Mouse (Mus musculus) MEL (cell line): ENCODE results near the gene Hist1h3i. TPM values are rescaled to one million over a fixed set of nuclear protein-coding genes. Genes with fewer than 3 reads are reported as not detected.
A peak's percentile ranks its signal among the peaks of the same experiment; 100 is the strongest.

Experiments used
- DNase-seq: peaks from one replicate; pipeline ENCODE4 v3.0.0; 2011; ENCODE audit warnings: low read depth, low spot score
- H3K27ac ChIP-seq: 2 replicates; pipeline ENCODE4 v1.5.1; 2012; ENCODE audit warnings: low read depth, mild to moderate bottlenecking, control low read depth, low read length, moderate library complexity; ENCODE audit not compliant: control insufficient read depth
- H3K27me3 ChIP-seq, 2 experiments: fragments of 150-350 bp in 1 of 2; sonication (generic) in 1 of 2; 2 replicates each; pipeline ENCODE4 v1.6.1; 2012; ENCODE audit warnings: low read length in 2 of 2, mild to moderate bottlenecking in 2 of 2, improper control_type of control experiment in 1 of 2, moderate library complexity in 1 of 2; ENCODE audit not compliant: insufficient read depth in 2 of 2, control insufficient read depth in 1 of 2
- H3K36me3 ChIP-seq, 2 experiments: 2 replicates each; pipeline ENCODE4 v1.6.1; 2012 to 2014; ENCODE audit warnings: low read length in 2 of 2, improper control_type of control experiment in 1 of 2, inconsistent platforms in 1 of 2, mild to moderate bottlenecking in 1 of 2; ENCODE audit not compliant: insufficient read depth in 2 of 2, control insufficient read depth in 1 of 2
- H3K4me1 ChIP-seq, 2 experiments: fragments of 150-350 bp in 1 of 2; sonication (generic) in 1 of 2; 2 replicates each; pipeline ENCODE4 v1.6.1; 2012; ENCODE audit warnings: low read length in 2 of 2, improper control_type of control experiment in 1 of 2, mild to moderate bottlenecking in 1 of 2; ENCODE audit not compliant: insufficient read depth in 2 of 2, control insufficient read depth in 1 of 2
- H3K4me3 ChIP-seq, 2 experiments: fragments of 150-350 bp in 1 of 2; sonication (generic) in 1 of 2; 2 replicates each; pipeline ENCODE4 v1.5.1; 2012; ENCODE audit warnings: low read depth in 2 of 2, low read length in 2 of 2, mild to moderate bottlenecking in 2 of 2, moderate library complexity in 2 of 2, control low read depth in 1 of 2, improper control_type of control experiment in 1 of 2; ENCODE audit not compliant: control insufficient read depth in 1 of 2, insufficient read depth in 1 of 2
- H3K79me2 ChIP-seq: 2 replicates; pipeline ENCODE4 v1.6.1; 2012; ENCODE audit warnings: mild to moderate bottlenecking, low read length, moderate library complexity; ENCODE audit not compliant: control insufficient read depth, poor library complexity, insufficient read depth
- H3K9ac ChIP-seq: 2 replicates; pipeline ENCODE4 v1.6.1; 2012; ENCODE audit warnings: low read depth, mild to moderate bottlenecking, control low read depth, low read length, moderate library complexity; ENCODE audit not compliant: control insufficient read depth, poor library complexity, severe bottlenecking
- H3K9me3 ChIP-seq: fragments of 150-350 bp; sonication (generic); replicated peaks from 2 replicates; pipeline ENCODE4 v1.6.1; 2012; ENCODE audit warnings: mild to moderate bottlenecking, low read length, improper control_type of control experiment, moderate library complexity; ENCODE audit not compliant: insufficient read depth
- CTCF ChIP-seq, 3 experiments: IDR thresholded peaks in 2 of 3; conservative IDR thresholded peaks in 1 of 3; 2 replicates each; pipeline ENCODE4 v1.5.1; 2011 to 2012; ENCODE audit warnings: low read length in 3 of 3, low read depth in 2 of 3, mild to moderate bottlenecking in 2 of 3, improper control_type of control experiment in 1 of 3, inconsistent platforms in 1 of 3, mixed read lengths in 1 of 3, moderate library complexity in 1 of 3; ENCODE audit not compliant: control insufficient read depth in 1 of 3, insufficient read depth in 1 of 3, poor library complexity in 1 of 3, severe bottlenecking in 1 of 3
- HCFC1 ChIP-seq: IDR thresholded peaks from 2 replicates; pipeline ENCODE4 v1.6.1; 2012; ENCODE audit warnings: low read depth, mild to moderate bottlenecking, inconsistent platforms, low read length, improper control_type of control experiment, moderate library complexity
- SMC3 ChIP-seq: IDR thresholded peaks from 2 replicates; pipeline ENCODE4 v1.6.1; 2011; ENCODE audit warnings: low read depth, low read length, improper control_type of control experiment
- polyA plus RNA-seq, 2 experiments: library from polyadenylated mRNA; stranded (reverse) in 1 of 2; unstranded in 1 of 2; fragments of >175 nt in 1 of 2; fragments of >200 nt in 1 of 2; gene quantifications; 2 replicates each; pipeline versions ENCODE4 v1.2.1 to v1.2.4; 2012; ENCODE audit warnings: low replicate concordance in 2 of 2, low read depth in 1 of 2; ENCODE audit not compliant: insufficient read length in 2 of 2, insufficient read depth in 1 of 2, missing spikeins in 1 of 2
- total RNA-seq: library from RNA; depleted of rRNA; stranded (reverse); fragments of 300-350 nt; gene quantifications from 2 replicates; pipeline ENCODE4 v1.2.3, GENCODE M21; 2012; rRNA removed

Gene Hist1h3i
- total and polyA plus RNA-seq, 3 experiments, result 18.1 to 1,321 TPM; not detected in 1

GRCm38 (mm10) chr13:21733466-21733865 lies 49.7 kb downstream of the Hist1h3i start:
- no peaks in the 10 kb centered on the region; the same call in 1 of the 2 replicates for H3K79me2 ChIP-seq
- H3K4me1 ChIP-seq, result peaks cover 0 to 10% of the 10 kb centered on the region in 2 experiments; a peak in 2 of 4 replicates
- no peak overlapping the region for H3K9ac ChIP-seq
- no peak overlapping the region for H3K4me3 ChIP-seq
- peak; percentile 65 for DNase-seq
- TF ChIP-seq CTCF (IDR thresholded peaks at IDR 0.05 in 2 of 3, conservative IDR thresholded peaks at IDR 0.05 in 1 of 3; ENCODE audit: control insufficient read depth in 1 of 3, insufficient read depth in 1 of 3, low read depth in 2 of 3, low read length in 3 of 3, poor library complexity in 1 of 3, severe bottlenecking in 1 of 3) (peak; percentile 13 to 32 (median 27); a peak in 4 of 6 replicates), SMC3 (0 out of 2 replicates have a peak, but pooled peaks have one; percentile 9), HCFC1 (no peak)
- H3K27ac ChIP-seq, result no peak overlapping the region
- H3K27me3 ChIP-seq, result no peaks in the 10 kb centered on the region
- peaks cover 0 to 4% of the 10 kb centered on the region in 2 experiments; a peak in 2 of 4 replicates for H3K36me3 ChIP-seq
- H3K9me3 ChIP-seq, result no peaks in the 10 kb centered on the region; the same call in 1 of the 2 replicates

Other genes starting within 250 kb of the Hist1h3i start
- not detected in 2 replicates for gene Olfr1366, start 240.6 kb downstream of the Hist1h3i start, total RNA-seq
- gene Olfr1366, start 240.6 kb downstream of the Hist1h3i start, polyA plus RNA-seq, result under 1 TPM in 1 of 2 experiments, not detected in 1; 0.04 TPM
- not detected in 2 replicates for gene Olfr1535, start 223.5 kb downstream of the Hist1h3i start, total RNA-seq
- not detected for gene Olfr1535, start 223.5 kb downstream of the Hist1h3i start, polyA plus RNA-seq
- gene Olfr1364, start 201.6 kb downstream of the Hist1h3i start, total RNA-seq, result not detected in 2 replicates
- gene Olfr1364, start 201.6 kb downstream of the Hist1h3i start, polyA plus RNA-seq, result not detected
- not detected in 2 replicates for gene Olfr1362, start 169.3 kb downstream of the Hist1h3i start, total RNA-seq
- gene Olfr1362, start 169.3 kb downstream of the Hist1h3i start, polyA plus RNA-seq, result not detected
- gene Olfr11, start 140.9 kb downstream of the Hist1h3i start, total RNA-seq, result 0.10 and 0.12 TPM in 2 replicates
- gene Olfr11, start 140.9 kb downstream of the Hist1h3i start, polyA plus RNA-seq, result under 1 TPM in 1 of 2 experiments, not detected in 1; 0.19 TPM
- not detected in 2 replicates for gene Olfr1361, start 120.0 kb downstream of the Hist1h3i start, total RNA-seq
- gene Olfr1361, start 120.0 kb downstream of the Hist1h3i start, polyA plus RNA-seq, result not detected
- not detected in 2 replicates for gene Olfr1360, start 106.0 kb downstream of the Hist1h3i start, total RNA-seq
- not detected for gene Olfr1360, start 106.0 kb downstream of the Hist1h3i start, polyA plus RNA-seq
- gene Olfr1359, start 85.3 kb downstream of the Hist1h3i start, total RNA-seq, result not detected in 2 replicates
- gene Olfr1359, start 85.3 kb downstream of the Hist1h3i start, polyA plus RNA-seq, result not detected
- 2,215 and 3,073 TPM in 2 replicates for gene Hist1h2bl, start 67.2 kb downstream of the Hist1h3i start, total RNA-seq
- 1 to 10 TPM in 1 of 2 experiments, not detected in 1; 6.7 TPM for gene Hist1h2bl, start 67.2 kb downstream of the Hist1h3i start, polyA plus RNA-seq
- 1,435 and 1,802 TPM in 2 replicates for gene Hist1h2ai, start 66.9 kb downstream of the Hist1h3i start, total RNA-seq
- 1 to 10 TPM in 1 of 2 experiments, not detected in 1; 8.2 TPM for gene Hist1h2ai, start 66.9 kb downstream of the Hist1h3i start, polyA plus RNA-seq
- gene Hist1h3h, start 65.7 kb downstream of the Hist1h3i start, total RNA-seq, result 3,336 and 3,710 TPM in 2 replicates
- 10 to 100 TPM in 1 of 2 experiments, not detected in 1; 18.4 TPM for gene Hist1h3h, start 65.7 kb downstream of the Hist1h3i start, polyA plus RNA-seq
- 1,196 and 2,041 TPM in 2 replicates for gene Hist1h2bm, start 61.3 kb downstream of the Hist1h3i start, total RNA-seq
- gene Hist1h2bm, start 61.3 kb downstream of the Hist1h3i start, polyA plus RNA-seq, result 1 to 10 TPM in 1 of 2 experiments, not detected in 1; 1.7 TPM
- gene Hist1h4j, start 48.3 kb downstream of the Hist1h3i start, total RNA-seq, result 947 and 1,094 TPM in 2 replicates
- gene Hist1h4j, start 48.3 kb downstream of the Hist1h3i start, polyA plus RNA-seq, result 1 to 10 TPM in 1 of 2 experiments, not detected in 1; 2.7 TPM
- 3,283 and 3,531 TPM in 2 replicates for gene Hist1h4k, start 32.9 kb downstream of the Hist1h3i start, total RNA-seq
- gene Hist1h4k, start 32.9 kb downstream of the Hist1h3i start, polyA plus RNA-seq, result 10 to 100 TPM in 1 of 2 experiments, not detected in 1; 19.1 TPM
- 1,127 and 1,310 TPM in 2 replicates for gene Hist1h2ak, start 29.5 kb downstream of the Hist1h3i start, total RNA-seq
- 10 to 100 TPM in 1 of 2 experiments, not detected in 1; 10.6 TPM for gene Hist1h2ak, start 29.5 kb downstream of the Hist1h3i start, polyA plus RNA-seq
- gene Hist1h2bn, start 29.2 kb downstream of the Hist1h3i start, total RNA-seq, result 1,714 and 2,074 TPM in 2 replicates
- 1 to 10 TPM in 1 of 2 experiments, not detected in 1; 5.6 TPM for gene Hist1h2bn, start 29.2 kb downstream of the Hist1h3i start, polyA plus RNA-seq
- gene Hist1h1b, start 2.7 kb downstream of the Hist1h3i start, total RNA-seq, result 1,140 and 1,462 TPM in 2 replicates
- gene Hist1h1b, start 2.7 kb downstream of the Hist1h3i start, polyA plus RNA-seq, result 1 to 10 TPM in 1 of 2 experiments, not detected in 1; 2.9 TPM
- 1,204 and 1,752 TPM in 2 replicates for gene Hist1h2an, start 3.8 kb upstream of the Hist1h3i start, total RNA-seq
- 1,000 to 10,000 TPM in 1 of 2 experiments, 1 to 10 TPM in 1; 8.6 to 1,740 TPM for gene Hist1h2an, start 3.8 kb upstream of the Hist1h3i start, polyA plus RNA-seq
- gene Hist1h2bp, start 4.1 kb upstream of the Hist1h3i start, total RNA-seq, result 512 and 814 TPM in 2 replicates
- 1 to 10 TPM in 1 of 2 experiments, not detected in 1; 3.0 TPM for gene Hist1h2bp, start 4.1 kb upstream of the Hist1h3i start, polyA plus RNA-seq
- gene Hist1h2bq, start 26.8 kb upstream of the Hist1h3i start, total RNA-seq, result 2,195 and 3,125 TPM in 2 replicates
- gene Hist1h2bq, start 26.8 kb upstream of the Hist1h3i start, polyA plus RNA-seq, result 1 to 10 TPM in 1 of 2 experiments, not detected in 1; 6.2 TPM
- 1.6 TPM in 1 of 2 replicates, not detected in the other for gene Hist1h2ao, start 27.1 kb upstream of the Hist1h3i start, total RNA-seq
- 1,000 to 10,000 TPM in 1 of 2 experiments, not detected in 1; 1,152 TPM for gene Hist1h2ao, start 27.1 kb upstream of the Hist1h3i start, polyA plus RNA-seq
- 28.0 and 49.2 TPM in 2 replicates for gene Hist1h4m, start 28.4 kb upstream of the Hist1h3i start, total RNA-seq
- 10 to 100 TPM in 1 of 2 experiments, not detected in 1; 27.5 TPM for gene Hist1h4m, start 28.4 kb upstream of the Hist1h3i start, polyA plus RNA-seq
- 9,853 and 10,418 TPM in 2 replicates for gene Hist1h4n, start 48.8 kb upstream of the Hist1h3i start, total RNA-seq
- 1 to 10 TPM in 1 of 2 experiments, not detected in 1; 9.0 TPM for gene Hist1h4n, start 48.8 kb upstream of the Hist1h3i start, polyA plus RNA-seq
- gene Hist1h2ap, start 50.1 kb upstream of the Hist1h3i start, total RNA-seq, result 3,706 and 4,747 TPM in 2 replicates
- gene Hist1h2ap, start 50.1 kb upstream of the Hist1h3i start, polyA plus RNA-seq, result 100 to 1,000 TPM in 1 of 2 experiments, not detected in 1; 727 TPM
- gene Hist1h2br, start 50.4 kb upstream of the Hist1h3i start, total RNA-seq, result 2,013 and 2,821 TPM in 2 replicates
- 1 to 10 TPM in 1 of 2 experiments, not detected in 1; 6.0 TPM for gene Hist1h2br, start 50.4 kb upstream of the Hist1h3i start, polyA plus RNA-seq
- gene Zfp184, start 161.7 kb upstream of the Hist1h3i start, total RNA-seq, result 0.42 and 0.52 TPM in 2 replicates
- gene Zfp184, start 161.7 kb upstream of the Hist1h3i start, polyA plus RNA-seq, result 1 to 10 TPM in 1 of 2 experiments, not detected in 1; 1.0 TPM
- not detected in 2 replicates for gene Pom121l2, start 197.8 kb upstream of the Hist1h3i start, total RNA-seq
- gene Pom121l2, start 197.8 kb upstream of the Hist1h3i start, polyA plus RNA-seq, result not detected
- not detected in 2 replicates for gene Prss16, start 226.4 kb upstream of the Hist1h3i start, total RNA-seq
- under 1 TPM in 1 of 2 experiments, not detected in 1; 0.47 TPM for gene Prss16, start 226.4 kb upstream of the Hist1h3i start, polyA plus RNA-seq